Mouse (Mus musculus): ENCODE data around the gene Gm26938. TPM values are rescaled to one million over a fixed set of nuclear protein-coding genes. Genes with fewer than 3 reads are reported as not detected.

Gm26938 gene
- polyA plus RNA-seq, 1 experiment from 2014 or later = not detected

DNA sequence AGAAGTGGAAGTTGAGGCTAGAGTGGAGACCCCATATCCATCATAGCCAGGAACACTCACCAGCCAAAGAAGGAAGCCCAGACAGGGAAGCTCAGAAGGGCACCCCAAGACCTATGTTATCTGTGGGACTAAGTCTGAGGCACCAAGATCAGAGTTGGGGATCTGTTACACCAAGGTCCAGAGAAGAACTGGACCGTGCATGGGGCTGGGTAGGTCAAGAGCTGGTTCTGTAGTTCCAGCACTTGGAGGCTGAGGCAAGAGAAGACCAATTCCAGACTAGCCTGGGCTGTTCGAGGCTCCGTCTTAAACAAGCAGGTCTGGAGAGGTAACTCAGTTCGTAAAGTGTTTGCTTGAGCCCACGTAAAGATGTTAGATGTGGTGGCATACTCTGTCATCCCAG lies 32.1 kb downstream of the Gm26938 start:
- no peaks in the 10 kb centered on the region for H3K9me3 ChIP-seq (replicated peaks)
- peak overlapping the region; percentile 99 for H3K4me3 ChIP-seq (replicated peaks)
- no peaks in the 10 kb centered on the region for H3K27me3 ChIP-seq
- WGBS (ENCODE audit: insufficient replicate concordance) = 70% methylated on average over 5 of the region's 5 CpGs
- peak overlapping the region; percentile 98 for H3K9ac ChIP-seq
- peaks cover 51% of the 10 kb centered on the region for H3K36me3 ChIP-seq (replicated peaks)
- ATAC-seq (ENCODE audit: insufficient read depth) = no peak
- peak overlapping the region; percentile 97 for H3K27ac ChIP-seq (replicated peaks)
- peaks cover 85% of the 10 kb centered on the region for H3K4me1 ChIP-seq (replicated peaks)
- H3K4me2 ChIP-seq = peak overlapping the region; percentile 76

DNA sequence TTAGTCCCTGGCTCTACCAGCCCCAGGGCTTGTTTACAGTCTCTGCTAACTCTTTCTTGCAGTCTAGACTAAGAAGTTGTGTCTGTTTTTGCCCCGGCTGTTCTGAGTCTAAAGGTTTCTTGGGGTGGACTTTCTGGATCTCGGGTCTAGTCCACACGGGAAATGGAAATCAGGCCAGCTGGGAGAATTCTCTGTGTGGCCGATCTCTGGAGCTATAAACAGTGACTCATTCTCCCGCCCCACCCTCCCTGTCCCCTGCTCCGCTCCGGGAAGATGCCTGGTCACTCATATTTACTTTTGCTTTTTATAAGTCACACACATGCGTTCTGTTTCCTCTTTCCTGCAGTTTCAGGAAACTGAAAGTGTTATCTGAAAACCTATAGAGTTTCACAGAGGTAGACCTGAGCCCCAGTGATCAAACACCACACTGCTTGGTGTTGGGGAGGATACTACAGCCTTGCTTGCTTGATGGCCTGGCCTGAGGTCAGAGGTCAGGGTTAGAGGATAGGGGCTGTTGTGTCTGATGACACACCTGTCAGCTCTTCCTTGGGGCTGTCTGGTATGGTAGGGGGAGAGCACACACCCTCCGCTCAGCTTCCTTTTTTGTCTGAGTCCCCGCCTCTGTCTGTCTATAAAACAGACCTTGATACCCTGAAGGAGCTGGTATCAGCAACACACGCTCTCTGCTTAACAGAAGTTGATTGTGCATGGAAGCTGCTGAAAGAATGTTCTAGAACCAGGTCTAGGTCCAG lies 32.7 kb downstream of the Gm26938 start:
- H3K9me3 ChIP-seq (replicated peaks) = no peaks in the 10 kb centered on the region
- no peaks in the 10 kb centered on the region for H3K27me3 ChIP-seq
- peak overlapping the region; percentile 98 for H3K9ac ChIP-seq
- peaks cover 81% of the 10 kb centered on the region for H3K4me1 ChIP-seq (replicated peaks)
- ATAC-seq (ENCODE audit: insufficient read depth) = peak; percentile 34
- peak overlapping the region; percentile 97 for H3K27ac ChIP-seq (replicated peaks)
- H3K36me3 ChIP-seq (replicated peaks) = peaks cover 44% of the 10 kb centered on the region
- 6% methylated on average over 11 of the region's 11 CpGs for WGBS (ENCODE audit: insufficient replicate concordance)
- H3K4me3 ChIP-seq (replicated peaks) = peak overlapping the region; percentile 99
- H3K4me2 ChIP-seq = peak overlapping the region; percentile 76

DNA sequence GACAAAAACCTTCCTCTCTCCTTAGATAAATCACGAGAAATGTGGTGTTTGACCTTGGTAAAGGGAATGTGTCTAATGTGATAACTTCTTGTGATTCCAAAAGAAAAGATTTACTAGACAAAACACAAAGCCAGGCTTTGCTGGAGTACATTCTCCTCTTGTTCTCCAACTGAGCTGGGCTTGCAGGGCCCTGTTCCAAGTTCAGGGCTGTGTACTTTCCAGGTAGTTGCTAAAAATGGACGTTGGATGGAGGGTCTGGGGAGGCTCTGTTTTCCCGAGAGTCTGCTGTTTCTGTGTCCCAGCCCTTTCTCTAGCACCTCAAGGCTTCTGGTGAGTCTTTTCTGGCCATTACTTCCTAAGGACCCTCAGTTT lies 33.3 kb downstream of the Gm26938 start:
- peaks cover 39% of the 10 kb centered on the region for H3K36me3 ChIP-seq (replicated peaks)
- H3K27me3 ChIP-seq = no peaks in the 10 kb centered on the region
- no peak for ATAC-seq (ENCODE audit: insufficient read depth)
- peak overlapping the region; percentile 98 for H3K9ac ChIP-seq
- no peaks in the 10 kb centered on the region for H3K9me3 ChIP-seq (replicated peaks)
- H3K4me1 ChIP-seq (replicated peaks) = peaks cover 75% of the 10 kb centered on the region
- peak overlapping the region; percentile 99 for H3K4me3 ChIP-seq (replicated peaks)
- H3K27ac ChIP-seq (replicated peaks) = peak overlapping the region; percentile 97
- WGBS (ENCODE audit: insufficient replicate concordance) = 4% methylated on average over 3 of the region's 3 CpGs
- H3K4me2 ChIP-seq = peak overlapping the region; percentile 76

DNA sequence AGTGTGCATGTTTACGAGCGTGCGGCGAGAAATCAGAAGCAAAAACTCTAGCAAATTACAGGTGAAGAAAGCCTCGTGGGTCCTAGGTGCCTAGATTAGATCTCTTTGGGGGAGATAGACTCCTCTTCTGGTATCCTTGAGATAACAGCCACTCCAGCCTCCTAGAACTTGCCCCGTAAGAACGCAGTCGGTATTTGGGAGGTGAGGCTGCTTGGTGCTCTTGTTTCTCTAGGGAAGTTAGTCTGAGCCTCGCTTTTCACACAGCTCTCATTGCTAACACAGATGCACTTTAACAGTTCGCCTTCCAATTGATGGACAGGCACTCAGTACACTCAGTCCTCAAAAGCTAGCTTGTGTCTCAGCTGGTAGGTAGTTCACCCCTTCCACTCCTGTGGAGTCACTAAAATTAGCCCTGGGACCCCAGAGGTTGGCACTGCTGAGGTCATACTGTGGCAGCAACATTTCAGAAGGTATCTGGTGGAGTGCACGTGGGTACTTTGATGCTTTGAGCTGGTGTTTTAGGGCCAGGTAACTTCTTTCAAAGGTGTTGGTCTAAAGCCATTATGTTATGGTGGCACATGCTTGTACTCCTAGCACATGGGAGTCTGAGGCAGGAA lies 33.9 kb downstream of the Gm26938 start:
- H3K9ac ChIP-seq = peak overlapping the region; percentile 98
- peak; percentile 3; the same call in 1 of the 2 replicates for ATAC-seq (ENCODE audit: insufficient read depth)
- H3K9me3 ChIP-seq (replicated peaks) = no peaks in the 10 kb centered on the region
- H3K27ac ChIP-seq (replicated peaks) = peak overlapping the region; percentile 97
- H3K36me3 ChIP-seq (replicated peaks) = peaks cover 32% of the 10 kb centered on the region
- H3K4me1 ChIP-seq (replicated peaks) = peaks cover 68% of the 10 kb centered on the region
- peak overlapping the region; percentile 76 for H3K4me2 ChIP-seq
- WGBS (ENCODE audit: insufficient replicate concordance) = 2% methylated on average over 11 of the region's 11 CpGs
- H3K27me3 ChIP-seq = no peaks in the 10 kb centered on the region
- H3K4me3 ChIP-seq (replicated peaks) = peak overlapping the region; percentile 99

DNA sequence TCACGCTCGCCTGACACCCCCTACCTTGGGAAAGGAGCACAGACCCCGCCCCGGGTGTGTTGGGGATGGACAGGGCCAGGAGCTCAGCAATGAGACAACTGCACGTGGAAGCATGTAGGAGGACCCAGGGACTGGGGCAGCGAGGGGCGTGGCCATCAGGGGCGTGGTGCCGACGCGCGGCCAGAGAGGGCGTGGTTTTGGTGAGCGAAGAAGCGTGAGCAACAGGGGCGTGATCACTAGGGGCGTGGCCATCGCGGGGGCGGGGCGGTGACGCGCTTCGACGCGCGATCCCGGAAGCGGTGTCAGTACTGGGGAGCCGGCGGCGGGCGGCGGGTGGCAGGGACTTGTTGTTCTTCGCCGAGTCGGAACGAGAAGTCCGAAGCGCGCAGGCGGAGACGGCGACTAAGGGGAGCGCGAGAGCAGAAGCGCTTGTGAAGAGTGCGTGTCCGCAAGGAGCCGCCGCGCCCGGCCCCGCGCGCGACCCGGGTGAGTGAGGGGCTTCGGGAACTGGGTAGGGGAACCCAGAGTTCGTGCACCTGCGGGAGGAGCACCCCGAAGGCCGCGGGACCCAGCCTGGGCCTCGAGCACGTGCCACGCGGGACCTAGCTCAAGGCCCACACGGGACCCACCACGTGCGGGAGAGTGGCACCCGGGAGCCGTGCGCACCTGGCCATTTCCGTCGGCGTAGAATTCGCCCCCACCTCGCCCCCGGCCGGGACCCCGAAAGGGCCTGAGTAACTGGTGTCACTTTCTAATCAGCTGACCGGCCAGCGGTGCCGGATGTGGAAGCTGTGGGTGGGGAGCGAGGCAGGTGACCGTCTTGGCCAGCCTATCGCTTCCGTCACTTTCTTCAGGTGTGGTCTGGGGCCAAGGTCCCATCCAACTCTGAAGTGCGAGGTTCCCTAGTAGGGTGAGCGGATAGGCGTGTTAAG lies 34.7 kb downstream of the Gm26938 start, which contains the start of gene Mafk:
TSS of gene Mafk (plus strand) at position 287 of the 932 bp plus-strand sequence.
- H3K27ac ChIP-seq (replicated peaks) = peak within 1 kb of the TSS; percentile 97
- H3K9ac ChIP-seq = peak within 1 kb of the TSS; percentile 98
- H3K9me3 ChIP-seq (replicated peaks) = no peaks in the 10 kb centered on the region
- ATAC-seq (ENCODE audit: insufficient read depth) = peak; percentile 82
- peak within 1 kb of the TSS; percentile 99 for H3K4me3 ChIP-seq (replicated peaks)
- H3K27me3 ChIP-seq = no peaks in the 10 kb centered on the region
- H3K4me1 ChIP-seq (replicated peaks) = peaks cover 60% of the 10 kb centered on the region
- WGBS (ENCODE audit: insufficient replicate concordance) = under 1% methylated on average over 92 of the region's 92 CpGs
- H3K36me3 ChIP-seq (replicated peaks) = peaks cover 25% of the 10 kb centered on the region
- H3K4me2 ChIP-seq = peak within 1 kb of the TSS; percentile 76

DNA sequence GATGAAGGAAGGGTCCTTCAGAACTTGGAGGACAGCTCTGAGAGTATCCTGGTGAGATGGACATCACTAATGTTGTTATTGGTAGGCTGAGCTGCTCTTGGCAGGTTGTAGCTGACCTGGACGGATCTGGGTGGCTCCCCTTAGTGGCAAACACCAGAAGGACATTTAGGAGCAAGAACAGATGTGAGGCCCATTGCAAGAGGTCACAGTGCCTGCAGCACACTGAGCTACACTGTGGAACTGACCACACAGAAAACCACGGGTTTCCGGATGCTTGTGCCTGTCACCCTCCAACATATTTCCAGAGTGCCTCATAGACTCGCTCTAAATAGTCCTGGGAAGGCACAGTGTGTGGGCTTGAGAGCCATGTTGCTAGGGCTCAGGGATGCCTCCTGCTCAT lies 36.7 kb downstream of the Gm26938 start:
- H3K27ac ChIP-seq (replicated peaks) = 0 out of 2 replicates have a peak overlapping the region, but pooled peaks have one; percentile 29
- WGBS (ENCODE audit: insufficient replicate concordance) = 27% methylated on average over 4 of the region's 4 CpGs
- H3K27me3 ChIP-seq = no peaks in the 10 kb centered on the region

DNA sequence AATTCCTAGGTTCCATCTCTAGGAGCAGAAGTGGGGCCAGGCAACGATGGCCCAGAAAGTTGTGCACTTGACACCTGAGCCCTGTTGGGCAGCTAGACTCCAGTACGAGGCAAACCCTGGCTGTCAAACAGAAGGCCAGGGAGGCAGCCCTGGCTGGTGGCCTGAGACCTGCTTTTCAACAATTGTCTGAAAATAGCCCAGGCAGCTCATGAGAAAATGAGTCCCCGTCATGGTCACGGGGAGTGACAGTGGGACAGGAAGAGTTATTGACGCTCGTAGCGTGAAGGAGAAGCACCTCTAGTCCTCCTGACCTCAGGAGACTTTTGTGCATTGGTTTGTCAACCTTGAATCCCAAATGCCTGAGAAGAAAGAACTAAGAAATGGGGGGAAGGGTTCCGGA lies 44.8 kb downstream of the Gm26938 start:
- peaks cover 8% of the 10 kb centered on the region; the same call in 1 of the 2 replicates for H3K4me1 ChIP-seq (replicated peaks)
- H3K27me3 ChIP-seq = no peaks in the 10 kb centered on the region; the same call in 1 of the 2 replicates
- H3K9me3 ChIP-seq (replicated peaks) = no peaks in the 10 kb centered on the region
- 79% methylated on average over 8 of the region's 8 CpGs for WGBS (ENCODE audit: insufficient replicate concordance)
- no peak overlapping the region for H3K9ac ChIP-seq
- no peaks in the 10 kb centered on the region for H3K36me3 ChIP-seq (replicated peaks)
- H3K4me3 ChIP-seq (replicated peaks) = no peak overlapping the region
- no peak overlapping the region for H3K4me2 ChIP-seq
- ATAC-seq (ENCODE audit: insufficient read depth) = no peak
- H3K27ac ChIP-seq (replicated peaks) = no peak overlapping the region

More for the DNA sequence above, 36.7 kb downstream of the Gm26938 start:
- H3K4me1 ChIP-seq (replicated peaks) = peaks cover 40% of the 10 kb centered on the region
- H3K4me2 ChIP-seq = no peak overlapping the region
- H3K9me3 ChIP-seq (replicated peaks) = no peaks in the 10 kb centered on the region
- no peak overlapping the region for H3K9ac ChIP-seq
- H3K4me3 ChIP-seq (replicated peaks) = no peak overlapping the region
- peaks cover 5% of the 10 kb centered on the region; the same call in 1 of the 2 replicates for H3K36me3 ChIP-seq (replicated peaks)
- ATAC-seq (ENCODE audit: insufficient read depth) = no peak

DNA sequence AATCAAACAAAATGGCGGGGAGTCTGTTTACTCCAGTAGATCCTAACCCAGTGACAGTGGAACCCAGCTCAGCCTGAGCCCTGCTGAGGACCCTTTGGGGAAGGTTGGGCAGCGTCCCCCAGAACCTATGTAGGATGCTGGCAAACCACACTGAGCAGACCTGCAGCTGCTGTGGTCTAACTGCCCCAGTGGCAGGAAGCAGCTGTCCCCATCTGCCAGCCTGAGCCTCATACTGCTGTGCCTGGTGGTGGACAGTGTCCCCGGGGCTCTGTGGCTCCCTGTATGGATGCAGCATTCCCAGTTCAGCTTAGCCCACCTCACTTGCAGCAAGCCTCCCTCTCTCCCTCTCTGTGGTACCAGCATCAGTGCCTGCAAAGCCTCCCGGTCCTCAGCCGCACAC lies 49.2 kb downstream of the Gm26938 start:
- Histone ChIP-seq H3K4me3 (replicated peaks) (no peak overlapping the region), H3K9me3 (replicated peaks) (no peaks in the 10 kb centered on the region), H3K27ac (replicated peaks) (no peak overlapping the region; the same call in 1 of the 2 replicates), H3K4me1 (replicated peaks) (peaks cover 26% of the 10 kb centered on the region), H3K4me2 (no peak overlapping the region), H3K36me3 (replicated peaks) (peaks cover 20% of the 10 kb centered on the region), H3K9ac (no peak overlapping the region), H3K27me3 (no peaks in the 10 kb centered on the region)
- WGBS (ENCODE audit: insufficient replicate concordance) = 33% methylated on average over 5 of the region's 5 CpGs
- ATAC-seq (ENCODE audit: insufficient read depth) = no peak

DNA sequence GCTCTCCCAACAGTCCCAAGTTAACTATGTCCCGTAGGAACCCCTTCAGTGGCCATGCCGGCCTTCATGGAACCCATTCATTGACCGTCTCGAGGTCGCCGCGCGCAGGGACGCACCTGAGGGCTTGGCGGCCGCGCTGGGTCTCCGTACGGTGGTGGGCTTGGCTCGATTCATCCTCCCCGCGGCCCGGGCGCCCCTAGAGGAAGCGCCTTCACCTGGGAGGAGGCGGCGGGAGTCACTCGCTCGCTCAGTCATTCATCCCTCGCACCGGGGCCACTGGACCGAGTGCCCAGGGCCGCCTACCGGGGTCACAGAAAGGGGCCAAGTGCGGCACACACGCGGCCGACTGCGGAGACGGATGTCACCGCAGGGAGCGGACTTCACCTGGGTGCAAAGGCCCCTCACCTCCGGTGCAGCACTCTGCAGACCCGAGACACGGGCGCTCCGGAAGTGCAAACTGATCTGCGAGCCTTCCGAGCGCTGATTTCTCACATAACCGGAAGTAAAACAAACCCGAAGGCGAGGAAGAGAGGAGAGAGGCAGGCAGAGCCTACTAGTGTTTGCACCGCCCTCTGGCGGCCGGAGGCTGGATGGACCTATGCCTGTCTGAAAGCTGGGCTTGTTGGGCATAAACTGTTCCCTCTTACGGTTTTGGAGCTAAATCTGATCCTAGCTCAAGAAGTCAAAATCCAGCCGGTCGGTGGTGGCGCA lies 50.8 kb downstream of the Gm26938 start, which contains the start of gene Ints1:
TSS of gene Ints1 (minus strand) at position 459 of the 711 bp plus-strand sequence.
- peak within 1 kb of the TSS; percentile 89 for H3K4me3 ChIP-seq (replicated peaks)
- peak within 1 kb of the TSS; percentile 70 for H3K27ac ChIP-seq (replicated peaks)
- peaks cover 36% of the 10 kb centered on the region for H3K36me3 ChIP-seq (replicated peaks)
- H3K9me3 ChIP-seq (replicated peaks) = no peaks in the 10 kb centered on the region
- H3K27me3 ChIP-seq = no peaks in the 10 kb centered on the region
- under 1% methylated on average over 55 of the region's 55 CpGs for whole genome bisulfite sequencing (ENCODE audit: insufficient replicate concordance)
- peak; percentile 88 for ATAC-seq (ENCODE audit: insufficient read depth)
- H3K4me2 ChIP-seq = peak within 1 kb of the TSS; percentile 90
- peaks cover 26% of the 10 kb centered on the region for H3K4me1 ChIP-seq (replicated peaks)
- H3K9ac ChIP-seq = peak within 1 kb of the TSS; percentile 83

DNA sequence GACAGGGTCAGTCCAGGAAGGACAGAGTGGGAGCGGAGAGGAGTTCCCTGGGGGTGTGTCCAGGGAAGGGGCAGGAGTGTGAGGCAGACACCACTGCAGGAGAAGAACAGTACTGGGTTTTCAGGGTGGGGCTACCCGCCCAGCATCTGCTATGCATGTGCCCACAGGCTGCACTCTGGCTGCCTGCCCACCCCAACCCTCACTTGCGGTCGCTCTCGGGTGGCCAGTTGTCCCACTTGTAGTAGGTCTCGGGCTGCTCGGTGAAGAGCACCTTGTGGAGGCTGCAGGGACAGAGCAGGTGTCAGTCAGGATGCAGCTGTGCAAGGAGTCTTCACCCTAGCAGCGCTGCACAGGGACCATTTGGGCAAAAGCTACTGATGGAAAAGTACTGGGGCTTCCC lies 58.0 kb downstream of the Gm26938 start:
- Histone ChIP-seq H3K4me3 (replicated peaks) (no peak overlapping the region), H3K27ac (replicated peaks) (no peak overlapping the region), H3K4me2 (no peak overlapping the region), H3K9me3 (replicated peaks) (no peaks in the 10 kb centered on the region), H3K27me3 (no peaks in the 10 kb centered on the region), H3K36me3 (replicated peaks) (peaks cover 97% of the 10 kb centered on the region), H3K9ac (no peak overlapping the region), H3K4me1 (replicated peaks) (no peaks in the 10 kb centered on the region)
- ATAC-seq (ENCODE audit: insufficient read depth) = no peak
- 82% methylated on average over 8 of the region's 8 CpGs for WGBS (ENCODE audit: insufficient replicate concordance)
